8 mouse cellular contexts compared by ENCODE assay signal in genomic region chr9:106112770-106113423, GRCm38 (mm10). TPM values are rescaled to one million over a fixed set of nuclear protein-coding genes. Genes with fewer than 3 reads are reported as not detected.
DNase-seq lines count a peak whose midpoint lies in the region; ATAC-seq and TF ChIP-seq lines count a peak whose summit lies in the region.
"Had no signal": no experiment of that assay in that cellular context is flagged by ENCODE, and none has a peak within 500 bp of the region (broad histone marks: within the 10 kb centered on the region; RNA-seq: fewer than 3 reads in every experiment).

No protein-coding gene starts in this region.

- H3K4me2 ChIP-seq in forebrain, embryonic 16.5 days (ENCODE audit: low read length): no peak overlapping the region
- H3K4me2 ChIP-seq in midbrain, embryonic 14.5 days (ENCODE audit: low read length): no peak overlapping the region

- peaks cover 6% of the 10 kb centered on the region for H3K4me1 ChIP-seq in forebrain, embryonic 16.5 days (replicated peaks; ENCODE audit: control insufficient read depth, insufficient read depth, low read length)
- peaks cover 16% of the 10 kb centered on the region for H3K4me1 ChIP-seq in midbrain, embryonic 14.5 days (ENCODE audit: control insufficient read depth, insufficient read depth, low read length)
- H3K4me1 ChIP-seq in spleen, adult 2 months (ENCODE audit: control insufficient read depth, insufficient read depth, insufficient read length): no peaks in the 10 kb centered on the region

- no peak for TF ChIP-seq POLR2A in spleen, adult 2 months (IDR thresholded peaks at IDR 0.05; ENCODE audit: low read depth, low read length)

- in situ Hi-C loops in Patski (cut with MboI; ENCODE audit: low pct_unique_long_range_greater_than_20kb): loop anchor here (25.0 kb wide), 1 partner anchor 426 kb away; no protein-coding TSS in a partner anchor

- peak; percentile 88 for TF ChIP-seq CTCF in Patski (IDR thresholded peaks at IDR 0.05)
- peak; percentile 49; the same call in 1 of the 2 replicates for TF ChIP-seq CTCF in spleen, adult 2 months (IDR thresholded peaks at IDR 0.05; ENCODE audit: extremely low read depth, insufficient read depth, insufficient read length, insufficient replicate concordance)

- CTCF ChIA-PET in Patski (lab: Charles Lee): interaction anchor here (0.6 to 2.0 kb wide), 23 partner anchors 8 to 419 kb away, joined by 3 to 12 read pairs (median 4); no protein-coding TSS in a partner anchor

- H3K27me3 ChIP-seq in Patski: peaks cover 27% of the 10 kb centered on the region
- no peaks in the 10 kb centered on the region for H3K27me3 ChIP-seq in forebrain, embryonic 16.5 days (replicated peaks; ENCODE audit: control insufficient read depth, insufficient read depth, low read length)
- no peaks in the 10 kb centered on the region for H3K27me3 ChIP-seq in midbrain, embryonic 14.5 days (ENCODE audit: control insufficient read depth, insufficient read depth, low read length)
- no peaks in the 10 kb centered on the region for H3K27me3 ChIP-seq in spleen, adult 2 months (ENCODE audit: control insufficient read depth, insufficient read depth, low read length)

- POLR2A ChIA-PET in Patski (lab: Charles Lee): no interaction called here

- no peak overlapping the region for H3K4me3 ChIP-seq in forebrain, embryonic 16.5 days (replicated peaks; ENCODE audit: low read length)
- no peak overlapping the region for H3K4me3 ChIP-seq in midbrain, embryonic 14.5 days (replicated peaks; ENCODE audit: low read depth, low read length)
- no peak overlapping the region for H3K4me3 ChIP-seq in spleen, adult 2 months (ENCODE audit: extremely low read depth, insufficient read depth, insufficient read length)
- H3K4me3 ChIP-seq: megakaryocyte, embryonic 14.5 days had no signal

- ATAC-seq in Patski: no peak
- peak; percentile 45; the same call in 1 of the 2 replicates for ATAC-seq in forebrain, embryonic 16.5 days
- ATAC-seq in inflammation-experienced regulatory T-cells, adult 6 months: peak; percentile 60
- ATAC-seq in midbrain, embryonic 14.5 days (ENCODE audit: low FRiP score, low TSS enrichment): no peak; the same call in 1 of the 2 replicates

- H3K9me3 ChIP-seq in forebrain, embryonic 16.5 days (ENCODE audit: control insufficient read depth, low read length): no peaks in the 10 kb centered on the region
- H3K9me3 ChIP-seq in midbrain, embryonic 14.5 days (ENCODE audit: control insufficient read depth, low read length): no peaks in the 10 kb centered on the region

- no peak overlapping the region for H3K9ac ChIP-seq in forebrain, embryonic 16.5 days (replicated peaks; ENCODE audit: low read depth, low read length)
- H3K9ac ChIP-seq in midbrain, embryonic 14.5 days (replicated peaks; ENCODE audit: low read length): no peak overlapping the region; the same call in 1 of the 2 replicates

- 26% methylated on average over 10 of the region's 10 CpGs for WGBS in forebrain, embryonic 16.5 days
- WGBS in midbrain, embryonic 14.5 days: 30% methylated on average over 10 of the region's 10 CpGs
- WGBS in spleen, adult 2 months: 40% methylated on average over 10 of the region's 10 CpGs

- no peak for DNase-seq in Patski (ENCODE audit: low read depth, low spot score)
- peak; percentile 30 for DNase-seq in c-Kit-positive CD71-positive TER-119-positive erythroid progenitor cells, embryonic 14.5 days (ENCODE audit: low spot score)
- DNase-seq in left cerebral cortex, adult 18-20 months (ENCODE audit: low spot score in 2 of 2): peak; percentile 76 to 91
- DNase-seq in midbrain, embryonic 14.5 days: peak; percentile 89
- peak in 1 of 2 experiments; percentile 51 for DNase-seq in spleen, adult 2 months (ENCODE audit: low read depth in 1 of 2, low spot score in 2 of 2)

- H3K27ac ChIP-seq in forebrain, embryonic 16.5 days (ENCODE audit: low read length): no peak overlapping the region
- H3K27ac ChIP-seq in midbrain, embryonic 14.5 days (replicated peaks; ENCODE audit: low read depth, low read length): peak overlapping the region; percentile 47; the same call in 1 of the 2 replicates
- no peak overlapping the region for H3K27ac ChIP-seq in spleen, adult 2 months (ENCODE audit: insufficient read depth, low read length)

- no peaks in the 10 kb centered on the region for H3K36me3 ChIP-seq in forebrain, embryonic 16.5 days (ENCODE audit: control insufficient read depth, insufficient read depth)
- H3K36me3 ChIP-seq in midbrain, embryonic 14.5 days (ENCODE audit: control insufficient read depth, insufficient read depth, low read length): no peaks in the 10 kb centered on the region
- H3K36me3 ChIP-seq in spleen, adult 2 months (ENCODE audit: control insufficient read depth, insufficient read depth, low read length): no peaks in the 10 kb centered on the region

RNA-seq across cellular contexts. Expression of gene Col6a4, which starts 16.3 kb away (rescaled TPM):
- 0.21 TPM for polyA plus RNA-seq in Patski (2021)
- 0.70 and 1.1 TPM in 2 replicates for polyA plus RNA-seq in forebrain, embryonic 16.5 days (2015; fragmentation: Nextera tagmentation; extraction: Ambion mirVana)
- not detected for polyA plus RNA-seq in inflammation-experienced regulatory T-cells, adult 6 months (2017; shearing (Covaris generic))
- total RNA-seq in left cerebral cortex, adult 18-20 months (2021): 1 to 10 TPM in 1 of 2 experiments, under 1 TPM in 1; 0.72 to 1.5 TPM
- polyA plus RNA-seq in midbrain, embryonic 14.5 days (2014; fragmentation: Nextera tagmentation; extraction: Ambion mirVana): 0.38 and 0.81 TPM in 2 replicates
- 3.6 and 4.1 TPM in 2 replicates for polyA plus RNA-seq in spleen, adult 2 months (2012; rRNA removed)

RNA-seq across cellular contexts. Expression of gene Glyctk, which starts 45.0 kb away (rescaled TPM):
- 1.2 TPM for polyA plus RNA-seq in Patski (2021)
- 2.2 and 3.0 TPM in 2 replicates for polyA plus RNA-seq in forebrain, embryonic 16.5 days (2015; fragmentation: Nextera tagmentation; extraction: Ambion mirVana)
- 1 to 10 TPM; 2.0 to 4.7 (median 2.1) TPM for polyA plus RNA-seq in inflammation-experienced regulatory T-cells, adult 6 months (2017; shearing (Covaris generic))
- 1 to 10 TPM; 3.6 to 3.8 TPM for total RNA-seq in left cerebral cortex, adult 18-20 months (2021)
- polyA plus RNA-seq in midbrain, embryonic 14.5 days (2014; fragmentation: Nextera tagmentation; extraction: Ambion mirVana): 4.6 and 6.8 TPM in 2 replicates
- polyA plus RNA-seq in spleen, adult 2 months (2012; rRNA removed): 6.5 and 6.9 TPM in 2 replicates

RNA-seq across cellular contexts. Expression of gene Wdr82, which starts 57.8 kb away (rescaled TPM):
- polyA plus RNA-seq in Patski (2021): 82.0 TPM
- 37.3 and 41.6 TPM in 2 replicates for polyA plus RNA-seq in forebrain, embryonic 16.5 days (2015; fragmentation: Nextera tagmentation; extraction: Ambion mirVana)
- polyA plus RNA-seq in inflammation-experienced regulatory T-cells, adult 6 months (2017; shearing (Covaris generic)): 10 to 100 TPM; 28.3 to 48.5 (median 39.8) TPM
- 100 to 1,000 TPM; 128 to 136 TPM for total RNA-seq in left cerebral cortex, adult 18-20 months (2021)
- 54.0 and 75.3 TPM in 2 replicates for polyA plus RNA-seq in midbrain, embryonic 14.5 days (2014; fragmentation: Nextera tagmentation; extraction: Ambion mirVana)
- polyA plus RNA-seq in spleen, adult 2 months (2012; rRNA removed): 41.3 and 53.3 TPM in 2 replicates

Comparison
In these comparisons a context has a peak if more than half of its experiments do, and no peak if none do; other contexts are left out.
1. ATAC-seq: peak in forebrain, embryonic 16.5 days (single experiment) and inflammation-experienced regulatory T-cells, adult 6 months (single experiment); none in Patski (single experiment) and midbrain, embryonic 14.5 days (single experiment).